Mouse (Mus musculus) cortical plate, adult 2 months (tissue): Measurements from ENCODE around the gene Slu7.

Experiments
- CTCF ChIP-seq: fragments of 200-500 bp; IDR thresholded peaks from 2 replicates; pipeline ENCODE4 v1.5.1; 2011; ENCODE audit warnings: mild to moderate bottlenecking, control low read depth, low read length; ENCODE audit not compliant: insufficient read depth; ENCODE audit errors: extremely low read depth
- POLR2A ChIP-seq: fragments of 200-500 bp; IDR thresholded peaks from 2 replicates; pipeline ENCODE4 v1.6.1; 2011; ENCODE audit warnings: mild to moderate bottlenecking, low read length, control low read depth; ENCODE audit not compliant: insufficient read depth; ENCODE audit errors: extremely low read depth

GRCm38 (mm10) chr11:43451322-43451721 is 17.8 kb downstream of the Slu7 start:
- TF ChIP-seq CTCF (no peak), POLR2A (no peak)
